Mouse (Mus musculus) megakaryocyte, embryonic 14.5 days (primary cell): ENCODE measurements around the gene Chrm5.

Source experiments
- FLI1 ChIP-seq: IDR thresholded peaks from 2 replicates; pipeline ENCODE4 v1.6.1; 2012; ENCODE audit warnings: low read length, inconsistent platforms, mixed read lengths
- GATA1 ChIP-seq: IDR thresholded peaks from 3 replicates; pipeline ENCODE4 v1.6.1; 2012; ENCODE audit warnings: mixed read lengths, low read length, inconsistent platforms, borderline replicate concordance

DNA sequence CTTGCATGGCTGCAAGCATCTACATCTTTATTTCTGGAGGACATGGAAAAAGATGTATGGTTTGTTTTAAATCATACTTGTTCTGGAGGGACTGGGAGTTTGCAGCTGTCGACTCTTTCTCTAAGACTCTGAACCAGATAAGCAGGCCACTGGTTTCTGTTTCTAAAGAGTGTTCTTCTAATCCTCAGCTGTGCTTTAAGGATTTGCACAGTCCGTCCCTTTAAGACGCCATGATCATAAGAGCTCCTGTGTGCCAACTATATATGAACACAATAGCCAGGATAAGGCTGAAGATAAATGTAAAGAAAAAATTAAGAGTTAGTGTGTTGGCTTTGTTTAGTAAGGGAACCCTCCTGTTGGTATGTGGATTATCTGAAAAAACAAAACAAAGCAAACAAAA is 36.2 kb upstream of the Chrm5 start:
- no peak for TF ChIP-seq GATA1
- no peak for TF ChIP-seq FLI1
